Mouse (Mus musculus) embryonic facial prominence, embryonic 14.5 days (tissue): ENCODE results near the gene Ap5b1. TPM values are rescaled to one million over a fixed set of nuclear protein-coding genes. Genes with fewer than 3 reads are reported as not detected.
A peak's percentile ranks its signal among the peaks of the same experiment; 100 is the strongest.

ENCODE experiments used
- ATAC-seq: fragments of 200-750 bp; cut with Nextera tagmentation; 2 replicates; pipeline ENCODE4 v1.8.0; 2017; ENCODE audit warnings: low read depth, moderate number of reproducible peaks, moderate TSS enrichment
- DNase-seq: peaks from one replicate; pipeline ENCODE4 v3.0.0-alpha.2; 2015; ENCODE audit warnings: low spot score
- H3K27ac ChIP-seq: fragments of 300-500 bp; sonication (generic); replicated peaks from 2 replicates; pipeline ENCODE4 v1.5.1; 2014; ENCODE audit warnings: low read depth, mild to moderate bottlenecking, low read length, moderate library complexity
- H3K27me3 ChIP-seq: fragments of 300-500 bp; sonication (generic); replicated peaks from 2 replicates; pipeline ENCODE4 v1.6.1; 2014; ENCODE audit warnings: low read length; ENCODE audit not compliant: control insufficient read depth, insufficient read depth
- H3K36me3 ChIP-seq: fragments of 300-500 bp; sonication (generic); 2 replicates; pipeline ENCODE4 v1.6.1; 2014; ENCODE audit warnings: low read length, mixed read lengths; ENCODE audit not compliant: control insufficient read depth, insufficient read depth
- H3K4me1 ChIP-seq: fragments of 300-500 bp; sonication (generic); 2 replicates; pipeline ENCODE4 v1.6.1; 2014; ENCODE audit warnings: antibody characterized with exemption, low read length; ENCODE audit not compliant: control insufficient read depth, insufficient read depth
- H3K4me2 ChIP-seq: fragments of 300-500 bp; sonication (generic); 2 replicates; pipeline ENCODE4 v1.6.1; 2014; ENCODE audit warnings: low read depth, mild to moderate bottlenecking, low read length, moderate library complexity, mixed read lengths
- H3K4me3 ChIP-seq: fragments of 300-500 bp; sonication (generic); 2 replicates; pipeline ENCODE4 v1.5.1; 2014; ENCODE audit warnings: low read depth, mild to moderate bottlenecking, low read length
- H3K9ac ChIP-seq: fragments of 300-500 bp; sonication (generic); 2 replicates; pipeline ENCODE4 v1.6.1; 2014; ENCODE audit warnings: low read depth, mild to moderate bottlenecking, low read length, moderate library complexity, mixed read lengths
- H3K9me3 ChIP-seq: fragments of 300-500 bp; sonication (generic); 2 replicates; pipeline ENCODE4 v1.6.1; 2016; ENCODE audit warnings: low read length; ENCODE audit not compliant: control insufficient read depth
- WGBS: fragments of 180-500 bp; shearing (Covaris S2); extraction: QIAGEN DNeasy Blood & Tissue Kit; methylation state at CpG from one replicate; pipeline ENCODE4 v1.1.7; 2014; 5-methylcytosine and 5-hydroxymethylcytosine counted together
- polyA plus RNA-seq: library from polyadenylated mRNA; unstranded; fragments of >200 nt; fragmentation: Nextera tagmentation; extraction: Ambion mirVana; gene quantifications from 2 replicates; pipeline ENCODE4 v1.2.1, GENCODE M21; 2014

Gene Ap5b1
- polyA plus RNA-seq, 1 experiment from 2014 or later = 3.3 TPM

- Histone ChIP-seq H3K9ac (peak within 1 kb of the TSS; percentile 52), H3K27ac (no peak within 1 kb of the TSS; the same call in 1 of the 2 replicates), H3K9me3 (no peaks in the 10 kb centered on the region), H3K4me2 (peak within 1 kb of the TSS; percentile 66), H3K4me1 (peaks cover 9% of the 10 kb centered on the region; the same call in 1 of the 2 replicates), H3K36me3 (no peaks in the 10 kb centered on the region), H3K4me3 (peak within 1 kb of the TSS; percentile 44), H3K27me3 (peaks cover 75% of the 10 kb centered on the region)
- ATAC-seq (peak; percentile 75), DNase-seq (peak; percentile 67)
- whole genome bisulfite sequencing = under 1% methylated on average over 55 of the region's 57 CpGs
Observed at GRCm38 (mm10) chr19:5560457-5561041, 7.3 kb upstream of the Ap5b1 start, which contains the start of gene Ovol1. Ovol1 (minus strand) TSS chr19:5560646.

- no peak overlapping the region; the same call in 1 of the 2 replicates for H3K27ac ChIP-seq
- H3K9me3 ChIP-seq = no peaks in the 10 kb centered on the region
- peak overlapping the region; percentile 52; the same call in 1 of the 2 replicates for H3K9ac ChIP-seq
- 11% methylated on average over 8 of the region's 10 CpGs for WGBS
- peaks cover 9% of the 10 kb centered on the region; the same call in 1 of the 2 replicates for H3K4me1 ChIP-seq
- H3K4me2 ChIP-seq = peak overlapping the region; percentile 66
- no peak for ATAC-seq
- no peaks in the 10 kb centered on the region for H3K36me3 ChIP-seq
- peaks cover 76% of the 10 kb centered on the region for H3K27me3 ChIP-seq
- peak overlapping the region; percentile 44 for H3K4me3 ChIP-seq
- DNase-seq = no peak
Observed at GRCm38 (mm10) chr19:5561252-5561790, 6.5 kb upstream of the Ap5b1 start.

GRCm38 (mm10) chr19:5561886-5562285, 5.9 kb upstream of the Ap5b1 start:
- H3K4me2 ChIP-seq = no peak overlapping the region
- DNase-seq (no peak), ATAC-seq (no peak)
- WGBS = 48% methylated on average over 3 of the region's 3 CpGs
- peaks cover 9% of the 10 kb centered on the region; the same call in 1 of the 2 replicates for H3K4me1 ChIP-seq
- peaks cover 75% of the 10 kb centered on the region for H3K27me3 ChIP-seq
- no peaks in the 10 kb centered on the region for H3K9me3 ChIP-seq
- no peak overlapping the region for H3K27ac ChIP-seq
- no peaks in the 10 kb centered on the region for H3K36me3 ChIP-seq
- H3K9ac ChIP-seq = no peak overlapping the region
- no peak overlapping the region for H3K4me3 ChIP-seq

- H3K4me3 ChIP-seq = no peak overlapping the region
- no peak overlapping the region for H3K4me2 ChIP-seq
- H3K4me1 ChIP-seq = peaks cover 13% of the 10 kb centered on the region; the same call in 1 of the 2 replicates
- H3K27ac ChIP-seq = no peak overlapping the region
- H3K36me3 ChIP-seq = no peaks in the 10 kb centered on the region
- ATAC-seq (no peak), DNase-seq (no peak)
- 85% methylated on average over 10 of the region's 10 CpGs for WGBS
- H3K9ac ChIP-seq = no peak overlapping the region
- H3K9me3 ChIP-seq = no peaks in the 10 kb centered on the region
- H3K27me3 ChIP-seq = peaks cover 66% of the 10 kb centered on the region
Observed at GRCm38 (mm10) chr19:5562776-5563175, 5.0 kb upstream of the Ap5b1 start.

- Histone ChIP-seq H3K4me2 (no peak overlapping the region), H3K27ac (no peak overlapping the region), H3K36me3 (0 out of 2 replicates have a peak, but pooled peaks cover 14% of the 10 kb centered on the region), H3K27me3 (peaks cover 30% of the 10 kb centered on the region), H3K4me1 (peaks cover 10% of the 10 kb centered on the region; the same call in 1 of the 2 replicates), H3K9ac (no peak overlapping the region), H3K9me3 (no peaks in the 10 kb centered on the region), H3K4me3 (no peak overlapping the region)
- ATAC-seq = no peak
- no peak for DNase-seq
- 77% methylated on average over 4 of the region's 5 CpGs for WGBS
Observed at GRCm38 (mm10) chr19:5566316-5566715, 1.5 kb upstream of the Ap5b1 start.

- ATAC-seq (peak; percentile 4; the same call in 1 of the 2 replicates), DNase-seq (no peak)
- WGBS = 2% methylated on average over 12 of the region's 26 CpGs
- H3K36me3 ChIP-seq = 0 out of 2 replicates have a peak, but pooled peaks cover 14% of the 10 kb centered on the region
- H3K4me1 ChIP-seq = peaks cover 10% of the 10 kb centered on the region; the same call in 1 of the 2 replicates
- H3K27me3 ChIP-seq = peaks cover 22% of the 10 kb centered on the region
- peak overlapping the region; percentile 98 for H3K4me2 ChIP-seq
- peak overlapping the region; percentile 72 for H3K9ac ChIP-seq
- H3K4me3 ChIP-seq = peak overlapping the region; percentile 76
- no peaks in the 10 kb centered on the region for H3K9me3 ChIP-seq
- H3K27ac ChIP-seq = peak overlapping the region; percentile 86
Observed at GRCm38 (mm10) chr19:5567180-5567533, 668 bp upstream of the Ap5b1 start.

- H3K9ac ChIP-seq = peak overlapping the region; percentile 72
- H3K27me3 ChIP-seq = peaks cover 14% of the 10 kb centered on the region; the same call in 1 of the 2 replicates
- DNase-seq (peak; percentile 93), ATAC-seq (peak; percentile 19; the same call in 1 of the 2 replicates)
- WGBS = 10% methylated on average over 26 of the region's 27 CpGs
- H3K4me1 ChIP-seq = peaks cover 10% of the 10 kb centered on the region; the same call in 1 of the 2 replicates
- peak overlapping the region; percentile 86; the same call in 1 of the 2 replicates for H3K27ac ChIP-seq
- peak overlapping the region; percentile 98 for H3K4me2 ChIP-seq
- 0 out of 2 replicates have a peak, but pooled peaks cover 14% of the 10 kb centered on the region for H3K36me3 ChIP-seq
- H3K9me3 ChIP-seq = no peaks in the 10 kb centered on the region
- H3K4me3 ChIP-seq = peak overlapping the region; percentile 76
Observed at GRCm38 (mm10) chr19:5568470-5569140, 780 bp downstream of the Ap5b1 start.

GRCm38 (mm10) chr19:5569521-5569920, 1.7 kb downstream of the Ap5b1 start:
- Histone ChIP-seq H3K4me3 (no peak overlapping the region), H3K4me1 (peaks cover 10% of the 10 kb centered on the region; the same call in 1 of the 2 replicates), H3K4me2 (no peak overlapping the region), H3K36me3 (0 out of 2 replicates have a peak, but pooled peaks cover 14% of the 10 kb centered on the region), H3K9me3 (no peaks in the 10 kb centered on the region), H3K27ac (no peak overlapping the region), H3K9ac (no peak overlapping the region), H3K27me3 (peaks cover 9% of the 10 kb centered on the region; the same call in 1 of the 2 replicates)
- 87% methylated on average over 9 of the region's 10 CpGs for WGBS
- DNase-seq = no peak
- no peak for ATAC-seq
